In the genomic region with DNA sequence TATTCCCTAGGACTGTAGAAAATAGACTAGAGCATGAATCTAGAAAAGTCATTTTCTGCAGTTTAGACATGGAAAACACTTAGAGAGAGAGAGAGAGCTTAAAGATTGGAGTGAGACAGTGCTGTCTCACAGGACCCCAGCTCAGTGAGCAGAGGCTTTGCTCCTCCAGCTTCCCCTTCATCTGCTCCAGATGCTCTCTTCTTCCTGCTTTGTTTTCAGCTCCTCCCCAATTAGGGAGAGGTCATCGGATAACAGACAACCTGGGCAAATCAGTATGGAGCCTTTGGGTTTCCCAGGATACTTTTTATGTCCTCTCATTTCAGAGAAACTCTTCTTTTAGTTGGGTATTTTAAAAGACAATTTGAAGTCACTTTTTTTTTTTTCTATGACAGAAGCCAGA, we compare ENCODE assay signal across 21 mouse cellular contexts.
DNase-seq lines count a peak whose midpoint lies in the region; ATAC-seq lines count a peak whose summit lies in the region.
"Had no signal": no experiment of that assay in that cellular context is flagged by ENCODE, and none has a peak within 500 bp of the region (broad histone marks: within the 10 kb centered on the region; RNA-seq: fewer than 3 reads in every experiment).

No protein-coding gene starts in this region.

- no peaks in the 10 kb centered on the region for H3K9me3 ChIP-seq in hindbrain, embryonic 11.5 days (ENCODE audit: control insufficient read depth, low read length)
- no peaks in the 10 kb centered on the region for H3K9me3 ChIP-seq in hindbrain, embryonic 13.5 days
- no peaks in the 10 kb centered on the region for H3K9me3 ChIP-seq in neural tube, embryonic 11.5 days (ENCODE audit: control insufficient read depth, low read length)
- H3K9me3 ChIP-seq in neural tube, embryonic 15.5 days (replicated peaks): no peaks in the 10 kb centered on the region
- H3K9me3 ChIP-seq: embryonic facial prominence, embryonic 12.5 days; forebrain, embryonic 15.5 days; hindbrain, embryonic 15.5 days had no signal

- no peaks in the 10 kb centered on the region for H3K36me3 ChIP-seq in hindbrain, embryonic 11.5 days (ENCODE audit: control insufficient read depth, insufficient read depth, low read length)
- no peaks in the 10 kb centered on the region for H3K36me3 ChIP-seq in hindbrain, embryonic 13.5 days
- H3K36me3 ChIP-seq in neural tube, embryonic 11.5 days (ENCODE audit: control insufficient read depth, insufficient read depth, low read length): no peaks in the 10 kb centered on the region
- no peaks in the 10 kb centered on the region for H3K36me3 ChIP-seq in neural tube, embryonic 15.5 days
- H3K36me3 ChIP-seq: embryonic facial prominence, embryonic 12.5 days; forebrain, embryonic 15.5 days; hindbrain, embryonic 15.5 days had no signal

- 18% methylated on average over 1 of the region's 1 CpGs for whole genome bisulfite sequencing in hindbrain, embryonic 11.5 days
- 5% methylated on average over 1 of the region's 1 CpGs for whole genome bisulfite sequencing in hindbrain, embryonic 13.5 days
- 6% methylated on average over 1 of the region's 1 CpGs for WGBS in neural tube, embryonic 11.5 days
- 6% methylated on average over 1 of the region's 1 CpGs for WGBS in neural tube, embryonic 15.5 days

- ATAC-seq in hindbrain, embryonic 11.5 days (ENCODE audit: low FRiP score): peak; percentile 56; the same call in 1 of the 2 replicates
- ATAC-seq in hindbrain, embryonic 13.5 days (ENCODE audit: low FRiP score): no peak
- ATAC-seq in neural tube, embryonic 11.5 days (ENCODE audit: insufficient read depth, low FRiP score, low TSS enrichment): peak; percentile 49; the same call in 1 of the 2 replicates
- ATAC-seq in neural tube, embryonic 15.5 days (ENCODE audit: low FRiP score): no peak
- ATAC-seq: forebrain, embryonic 15.5 days; inflammation-experienced regulatory T-cells, adult 6 months; intestine, postnatal 0 days had no signal

- H3K27me3 ChIP-seq in hindbrain, embryonic 11.5 days (ENCODE audit: control insufficient read depth, insufficient read depth, low read length): no peaks in the 10 kb centered on the region
- no peaks in the 10 kb centered on the region for H3K27me3 ChIP-seq in hindbrain, embryonic 13.5 days
- no peaks in the 10 kb centered on the region for H3K27me3 ChIP-seq in neural tube, embryonic 11.5 days (ENCODE audit: control insufficient read depth, insufficient read depth, low read length)
- H3K27me3 ChIP-seq in neural tube, embryonic 15.5 days (replicated peaks): no peaks in the 10 kb centered on the region
- H3K27me3 ChIP-seq: embryonic facial prominence, embryonic 12.5 days; forebrain, embryonic 15.5 days; hindbrain, embryonic 15.5 days had no signal

- no peak overlapping the region for H3K4me2 ChIP-seq in hindbrain, embryonic 11.5 days (replicated peaks; ENCODE audit: low read depth, low read length)
- H3K4me2 ChIP-seq in hindbrain, embryonic 13.5 days: no peak overlapping the region
- H3K4me2 ChIP-seq in neural tube, embryonic 11.5 days (ENCODE audit: low read depth): no peak overlapping the region
- H3K4me2 ChIP-seq in neural tube, embryonic 15.5 days: no peak overlapping the region
- H3K4me2 ChIP-seq: embryonic facial prominence, embryonic 12.5 days; forebrain, embryonic 15.5 days; heart, embryonic 11.5 days; hindbrain, embryonic 15.5 days had no signal

- no peaks in the 10 kb centered on the region for H3K4me1 ChIP-seq in hindbrain, embryonic 11.5 days (replicated peaks; ENCODE audit: control insufficient read depth, insufficient read depth, low read length)
- 0 out of 2 replicates have a peak, but pooled peaks cover 2% of the 10 kb centered on the region for H3K4me1 ChIP-seq in hindbrain, embryonic 13.5 days (replicated peaks)
- no peaks in the 10 kb centered on the region for H3K4me1 ChIP-seq in neural tube, embryonic 11.5 days (ENCODE audit: control insufficient read depth, insufficient read depth, low read length)
- H3K4me1 ChIP-seq in neural tube, embryonic 15.5 days: no peaks in the 10 kb centered on the region
- H3K4me1 ChIP-seq: embryonic facial prominence, embryonic 12.5 days; forebrain, embryonic 15.5 days; hindbrain, embryonic 15.5 days had no signal

- DNase-seq in hindbrain, embryonic 11.5 days (ENCODE audit: low spot score): peak; percentile 19
- DNase-seq in neural tube, embryonic 11.5 days (ENCODE audit: low spot score): no peak
- DNase-seq in embryo, embryonic 11 days: peak; percentile 23
- peak; percentile 22 for DNase-seq in retina, postnatal 1 day
- DNase-seq in Muller cell, postnatal 12 days (ENCODE audit: inconsistent ontology term): no peak
- no peak for DNase-seq in frontal cortex, postnatal 10 days (ENCODE audit: low spot score in 2 of 2)
- DNase-seq: adrenal gland, adult 8-10 months; adrenal gland, postnatal 36 days; cerebellum, adult 11 months; cerebellum, adult 8-10 months; cerebellum, postnatal 25 days; gastrocnemius, postnatal 10 days; heart, adult 18-20 months had no signal

- no peak overlapping the region for H3K9ac ChIP-seq in hindbrain, embryonic 11.5 days (ENCODE audit: low read depth, low read length)
- no peak overlapping the region for H3K9ac ChIP-seq in hindbrain, embryonic 13.5 days
- H3K9ac ChIP-seq in neural tube, embryonic 11.5 days (ENCODE audit: low read length): no peak overlapping the region
- no peak overlapping the region for H3K9ac ChIP-seq in neural tube, embryonic 15.5 days (replicated peaks)
- H3K9ac ChIP-seq: embryonic facial prominence, embryonic 12.5 days; forebrain, embryonic 15.5 days; hindbrain, embryonic 15.5 days had no signal

- H3K27ac ChIP-seq in hindbrain, embryonic 11.5 days (ENCODE audit: low read depth, low read length): no peak overlapping the region
- H3K27ac ChIP-seq in hindbrain, embryonic 13.5 days: no peak overlapping the region
- no peak overlapping the region for H3K27ac ChIP-seq in neural tube, embryonic 11.5 days (ENCODE audit: low read depth, low read length)
- no peak overlapping the region for H3K27ac ChIP-seq in neural tube, embryonic 15.5 days (replicated peaks)
- H3K27ac ChIP-seq: embryonic facial prominence, embryonic 12.5 days; forebrain, embryonic 15.5 days; hindbrain, embryonic 15.5 days had no signal

- H3K4me3 ChIP-seq in hindbrain, embryonic 11.5 days (ENCODE audit: low read depth, low read length): no peak overlapping the region
- no peak overlapping the region for H3K4me3 ChIP-seq in hindbrain, embryonic 13.5 days
- no peak overlapping the region for H3K4me3 ChIP-seq in neural tube, embryonic 11.5 days (ENCODE audit: low read depth, low read length)
- H3K4me3 ChIP-seq in neural tube, embryonic 15.5 days (replicated peaks): no peak overlapping the region
- H3K4me3 ChIP-seq: embryonic facial prominence, embryonic 12.5 days; forebrain, embryonic 15.5 days; hindbrain, embryonic 15.5 days had no signal

Comparison
In these comparisons a context has a peak if more than half of its experiments do, and no peak if none do; other contexts are left out.
1. ATAC-seq: peak in hindbrain, embryonic 11.5 days (single experiment) and neural tube, embryonic 11.5 days (single experiment); none in hindbrain, embryonic 13.5 days (single experiment) and neural tube, embryonic 15.5 days (single experiment).
2. DNase-seq: peak in hindbrain, embryonic 11.5 days (single experiment), embryo, embryonic 11 days (single experiment) and retina, postnatal 1 day (single experiment); none in neural tube, embryonic 11.5 days (single experiment), Muller cell, postnatal 12 days (single experiment) and frontal cortex, postnatal 10 days (0 of 2).